Mouse (Mus musculus): Measurements from ENCODE around the gene Fgf8. TPM values are rescaled to one million over a fixed set of nuclear protein-coding genes. Genes with fewer than 3 reads are reported as not detected.

The Fgf8 gene
- 78.5 and 105 TPM in 2 replicates for polyA plus RNA-seq (2016; fragmentation: Nextera tagmentation; extraction: Ambion mirVana)

- no peaks in the 10 kb centered on the region for H3K9me3 ChIP-seq (replicated peaks)
- peaks cover 100% of the 10 kb centered on the region for H3K27me3 ChIP-seq (ENCODE audit: low read depth, poor library complexity, severe bottlenecking)
- peak within 1 kb of the TSS; percentile 57 for H3K4me3 ChIP-seq
- WGBS = under 1% methylated on average over 65 of the region's 68 CpGs
- H3K27ac ChIP-seq = peak within 1 kb of the TSS; percentile 59; the same call in 1 of the 2 replicates
- H3K4me1 ChIP-seq = peaks cover 61% of the 10 kb centered on the region
- H3K36me3 ChIP-seq = 0 out of 2 replicates have a peak, but pooled peaks cover 2% of the 10 kb centered on the region
- peak; percentile 70 for DNase-seq (ENCODE audit: low spot score)
These were observed at the start of gene Fgf8 for GRCm38 (mm10) chr19:45742218-45742983. Fgf8 (minus strand) TSS chr19:45742915.

DNA sequence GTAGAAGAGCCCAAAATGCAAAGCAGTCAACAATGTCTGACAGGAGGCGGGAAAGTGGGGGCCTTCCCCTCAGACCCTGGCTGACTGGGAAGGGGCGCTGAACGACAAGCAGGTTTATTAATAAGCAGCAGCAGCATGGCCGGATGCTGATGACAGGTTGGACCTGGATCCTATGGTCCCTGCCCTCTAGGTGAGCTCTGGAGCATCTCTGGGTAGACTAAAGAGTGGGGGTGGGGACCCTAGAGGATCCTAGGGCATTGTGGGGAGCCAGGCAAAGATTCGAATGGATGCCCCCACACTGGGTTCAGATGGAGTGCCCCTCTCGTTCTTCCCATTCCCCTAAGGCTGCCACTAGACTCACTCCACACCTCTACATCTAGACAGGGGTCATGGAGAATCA is 49.7 kb upstream of the Fgf8 start:
- WGBS = 91% methylated on average over 6 of the region's 6 CpGs
- H3K9me3 ChIP-seq (replicated peaks) = no peaks in the 10 kb centered on the region
- H3K4me3 ChIP-seq = no peak overlapping the region
- H3K27ac ChIP-seq = no peak overlapping the region
- DNase-seq (ENCODE audit: low spot score) = no peak
- H3K27me3 ChIP-seq (ENCODE audit: low read depth, poor library complexity, severe bottlenecking) = no peaks in the 10 kb centered on the region
- H3K4me1 ChIP-seq = peaks cover 12% of the 10 kb centered on the region
- H3K36me3 ChIP-seq = no peaks in the 10 kb centered on the region

- Histone ChIP-seq H3K4me3 (no peak overlapping the region), H3K9me3 (replicated peaks) (no peaks in the 10 kb centered on the region), H3K4me1 (no peaks in the 10 kb centered on the region), H3K36me3 (no peaks in the 10 kb centered on the region), H3K27ac (no peak overlapping the region), H3K27me3 (ENCODE audit: low read depth, poor library complexity, severe bottlenecking) (no peaks in the 10 kb centered on the region)
- DNase-seq (ENCODE audit: low spot score) = no peak
- WGBS = 72% methylated on average over 13 of the region's 13 CpGs
These were observed 47.5 kb upstream of the Fgf8 start for GRCm38 (mm10) chr19:45789888-45790874.

- Histone ChIP-seq H3K27ac (no peak overlapping the region), H3K4me3 (no peak overlapping the region), H3K36me3 (no peaks in the 10 kb centered on the region), H3K4me1 (no peaks in the 10 kb centered on the region), H3K27me3 (ENCODE audit: low read depth, poor library complexity, severe bottlenecking) (no peaks in the 10 kb centered on the region), H3K9me3 (replicated peaks) (no peaks in the 10 kb centered on the region)
- 65% methylated on average over 7 of the region's 7 CpGs for WGBS
- DNase-seq (ENCODE audit: low spot score) = no peak
These were observed 46.6 kb upstream of the Fgf8 start for GRCm38 (mm10) chr19:45789365-45789764.

DNA sequence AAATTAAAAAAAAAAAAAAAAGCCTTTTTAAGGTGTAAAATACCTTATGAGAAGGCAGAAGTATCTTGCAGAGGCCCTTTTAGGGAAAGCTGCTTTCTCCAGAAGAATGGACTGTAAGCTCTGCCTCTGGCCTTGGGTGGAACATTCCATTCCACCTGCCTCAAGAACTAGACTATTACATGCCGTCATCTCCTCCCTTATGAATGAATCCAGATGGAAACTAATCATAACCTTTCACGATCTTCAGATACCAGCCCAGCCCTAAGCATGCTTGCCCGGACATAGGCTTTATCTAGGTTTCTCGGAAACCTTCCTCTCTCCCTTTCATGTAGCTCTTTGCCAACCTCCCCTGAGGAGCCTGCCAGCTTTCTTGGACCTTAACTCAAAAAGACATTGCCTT is 45.6 kb upstream of the Fgf8 start:
- H3K36me3 ChIP-seq = no peaks in the 10 kb centered on the region
- no peaks in the 10 kb centered on the region for H3K9me3 ChIP-seq (replicated peaks)
- 90% methylated on average over 4 of the region's 4 CpGs for WGBS
- H3K4me3 ChIP-seq = no peak overlapping the region
- H3K27ac ChIP-seq = no peak overlapping the region
- 0 out of 2 replicates have a peak, but pooled peaks cover 5% of the 10 kb centered on the region for H3K4me1 ChIP-seq
- DNase-seq (ENCODE audit: low spot score) = no peak
- H3K27me3 ChIP-seq (ENCODE audit: low read depth, poor library complexity, severe bottlenecking) = no peaks in the 10 kb centered on the region

DNA sequence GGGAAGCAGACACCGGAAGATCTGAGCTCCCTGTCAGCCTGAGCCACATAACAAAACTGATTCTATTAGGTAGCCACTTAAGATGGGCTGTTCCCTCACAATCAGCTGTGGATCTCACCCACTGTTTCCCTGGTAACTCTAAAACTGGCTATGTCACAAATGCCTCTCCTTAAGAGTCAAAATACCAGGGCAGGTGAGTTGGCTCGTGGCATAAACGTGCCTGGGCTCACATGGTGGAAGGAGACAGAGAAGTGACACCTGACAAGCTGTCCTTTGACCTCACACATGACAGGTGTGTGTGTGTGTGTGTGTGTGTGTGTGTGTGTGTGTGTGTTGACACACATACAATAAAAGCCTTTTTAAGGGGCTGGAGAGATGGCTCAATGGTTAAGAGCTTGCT is 44.7 kb upstream of the Fgf8 start:
- Histone ChIP-seq H3K36me3 (no peaks in the 10 kb centered on the region), H3K4me1 (0 out of 2 replicates have a peak, but pooled peaks cover 5% of the 10 kb centered on the region), H3K27ac (no peak overlapping the region), H3K9me3 (replicated peaks) (no peaks in the 10 kb centered on the region), H3K4me3 (no peak overlapping the region), H3K27me3 (ENCODE audit: low read depth, poor library complexity, severe bottlenecking) (no peaks in the 10 kb centered on the region)
- no peak for DNase-seq (ENCODE audit: low spot score)
- WGBS = 74% methylated on average over 3 of the region's 3 CpGs

GRCm38 (mm10) chr19:45785470-45785869 is 42.8 kb upstream of the Fgf8 start:
- no peak for DNase-seq (ENCODE audit: low spot score)
- Histone ChIP-seq H3K36me3 (peaks cover 12% of the 10 kb centered on the region), H3K27ac (no peak overlapping the region), H3K27me3 (ENCODE audit: low read depth, poor library complexity, severe bottlenecking) (no peaks in the 10 kb centered on the region), H3K9me3 (replicated peaks) (no peaks in the 10 kb centered on the region), H3K4me1 (peaks cover 22% of the 10 kb centered on the region), H3K4me3 (no peak overlapping the region)
- WGBS = 69% methylated on average over 3 of the region's 3 CpGs

- WGBS = 36% methylated on average over 17 of the region's 17 CpGs
- no peak for DNase-seq (ENCODE audit: low spot score)
- Histone ChIP-seq H3K4me3 (peak overlapping the region; percentile 84), H3K36me3 (peaks cover 26% of the 10 kb centered on the region), H3K27ac (peak overlapping the region; percentile 95), H3K9me3 (replicated peaks) (no peaks in the 10 kb centered on the region), H3K4me1 (peaks cover 25% of the 10 kb centered on the region), H3K27me3 (ENCODE audit: low read depth, poor library complexity, severe bottlenecking) (no peaks in the 10 kb centered on the region)
These were observed 41.3 kb upstream of the Fgf8 start for GRCm38 (mm10) chr19:45783933-45784576.

- under 1% methylated on average over 69 of the region's 71 CpGs for WGBS
These were observed 40.6 kb upstream of the Fgf8 start, which contains the start of gene Mgea5 for GRCm38 (mm10) chr19:45783181-45783932. Mgea5 (minus strand) TSS chr19:45783837.

DNA sequence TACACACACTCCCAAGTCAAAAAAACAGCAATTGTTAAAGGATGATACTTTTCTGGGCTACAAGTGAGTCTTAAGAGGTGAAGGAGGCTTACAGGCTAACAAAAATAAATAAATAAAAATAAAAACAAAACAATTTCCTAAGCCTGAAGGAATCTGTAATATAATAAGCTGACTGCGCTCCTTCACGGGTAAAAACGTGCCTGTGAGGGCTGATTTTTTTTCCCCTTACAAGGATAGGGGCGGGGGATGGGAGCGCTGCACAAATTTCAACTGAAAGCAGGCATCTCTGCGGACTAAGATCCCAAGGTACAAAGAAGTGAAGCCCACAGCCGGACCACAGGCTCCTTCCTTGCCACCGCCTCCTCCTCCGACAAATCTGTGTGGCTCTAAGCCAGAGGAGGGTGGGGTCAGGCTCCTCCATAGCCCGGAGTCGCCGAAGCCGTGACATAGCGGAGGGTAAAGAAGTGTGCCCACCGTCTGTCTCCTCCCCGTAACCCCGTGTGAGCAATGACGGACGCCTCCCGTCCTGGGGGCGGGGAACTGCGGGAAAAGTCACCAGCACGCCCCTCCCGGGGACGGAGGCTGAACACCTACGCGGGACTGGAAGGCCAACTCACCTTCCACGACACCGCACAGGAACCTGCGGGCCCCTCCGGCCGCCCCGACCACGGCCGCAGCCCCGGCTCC is 39.7 kb upstream of the Fgf8 start:
- H3K36me3 ChIP-seq = peaks cover 42% of the 10 kb centered on the region
- under 1% methylated on average over 36 of the region's 36 CpGs for WGBS
- peak; percentile 76 for DNase-seq (ENCODE audit: low spot score)
- H3K27me3 ChIP-seq (ENCODE audit: low read depth, poor library complexity, severe bottlenecking) = no peaks in the 10 kb centered on the region
- no peaks in the 10 kb centered on the region for H3K9me3 ChIP-seq (replicated peaks)
- peak overlapping the region; percentile 95 for H3K27ac ChIP-seq
- H3K4me1 ChIP-seq = peaks cover 25% of the 10 kb centered on the region
- H3K4me3 ChIP-seq = peak overlapping the region; percentile 84

More at GRCm38 (mm10) chr19:45783181-45783932, 40.6 kb upstream of the Fgf8 start, which contains the start of gene Mgea5:
- Histone ChIP-seq H3K4me1 (peaks cover 25% of the 10 kb centered on the region), H3K27me3 (ENCODE audit: low read depth, poor library complexity, severe bottlenecking) (no peaks in the 10 kb centered on the region), H3K27ac (peak within 1 kb of the TSS; percentile 95), H3K4me3 (peak within 1 kb of the TSS; percentile 84), H3K9me3 (replicated peaks) (no peaks in the 10 kb centered on the region), H3K36me3 (peaks cover 33% of the 10 kb centered on the region)
- DNase-seq (ENCODE audit: low spot score) = peak; percentile 98

DNA sequence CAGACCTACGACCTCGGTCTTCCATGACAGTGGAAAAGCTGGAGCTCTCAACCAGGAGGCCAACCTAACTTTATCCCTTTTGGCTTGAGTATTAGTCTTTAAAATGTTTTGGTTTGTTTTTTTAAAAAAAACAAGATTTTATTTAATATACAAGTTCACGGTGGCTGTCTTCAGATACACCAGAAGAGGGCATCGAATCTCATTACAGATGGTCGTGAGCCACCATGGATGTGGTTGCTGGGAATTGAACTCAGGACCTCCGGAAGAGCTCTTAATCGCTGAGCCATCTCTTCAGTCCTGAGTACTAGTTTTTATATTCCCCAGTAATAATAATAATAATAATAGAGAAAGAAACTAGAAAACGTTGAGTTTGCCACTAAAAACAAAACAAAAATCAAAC is 39.0 kb upstream of the Fgf8 start:
- Histone ChIP-seq H3K9me3 (replicated peaks) (no peaks in the 10 kb centered on the region), H3K27me3 (ENCODE audit: low read depth, poor library complexity, severe bottlenecking) (no peaks in the 10 kb centered on the region), H3K36me3 (peaks cover 50% of the 10 kb centered on the region), H3K4me3 (peak overlapping the region; percentile 84), H3K4me1 (peaks cover 25% of the 10 kb centered on the region), H3K27ac (no peak overlapping the region)
- WGBS = 73% methylated on average over 8 of the region's 8 CpGs
- DNase-seq (ENCODE audit: low spot score) = no peak
